Mouse (Mus musculus): ENCODE results near the gene Fbxw16. TPM values are rescaled to one million over a fixed set of nuclear protein-coding genes. Genes with fewer than 3 reads are reported as not detected.
"Not testable (repeated sequence)": the region's sequence is repeated elsewhere in the genome, so short reads cannot be mapped to it uniquely, and the experiment has no call there.

Fbxw16 gene
- polyA plus RNA-seq (2015; fragmentation: Nextera tagmentation; extraction: Ambion mirVana), result not detected in 2 replicates

GRCm38 (mm10) chr9:109449040-109449439 is at the start of gene Fbxw16:
Fbxw16 (minus strand) TSS chr9:109449140.
- no peak within 1 kb of the TSS for H3K9ac ChIP-seq
- no peak for ATAC-seq (ENCODE audit: insufficient number of reproducible peaks, low FRiP score, low TSS enrichment, low read depth)
- no peaks in the 10 kb centered on the region for H3K4me1 ChIP-seq
- H3K27ac ChIP-seq (replicated peaks), result no peak within 1 kb of the TSS
- no peak within 1 kb of the TSS for H3K4me2 ChIP-seq (replicated peaks)
- H3K4me3 ChIP-seq (replicated peaks), result no peak within 1 kb of the TSS
- no peaks in the 10 kb centered on the region for H3K27me3 ChIP-seq
- H3K36me3 ChIP-seq, result no peaks in the 10 kb centered on the region
- H3K9me3 ChIP-seq (replicated peaks), result no peaks in the 10 kb centered on the region

DNA sequence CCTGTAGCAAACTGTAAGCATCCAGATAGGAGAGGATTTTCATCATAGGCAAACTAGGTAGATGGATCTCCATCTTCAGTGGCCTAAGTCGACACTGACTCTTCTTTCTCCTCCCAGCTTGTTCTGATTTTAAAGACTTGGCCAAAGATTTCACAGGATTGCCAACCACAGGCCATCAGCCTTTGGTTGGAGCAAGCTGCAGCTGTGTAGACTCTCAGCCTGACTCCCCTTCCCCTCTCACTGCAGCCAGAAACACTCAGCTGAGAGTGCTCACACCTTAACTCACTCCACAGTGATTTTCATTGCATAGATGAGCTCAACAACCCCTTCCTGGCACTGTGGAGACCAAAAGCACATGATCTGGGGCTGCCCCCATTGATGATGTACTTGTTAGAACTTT is 46.8 kb upstream of the Fbxw16 start, which contains the start of gene Fbxw19:
Fbxw19 (minus strand) TSS at position 101 of the 400 bp plus-strand sequence.
- H3K4me1 ChIP-seq; H3K9ac ChIP-seq; ATAC-seq (ENCODE audit: insufficient number of reproducible peaks, low FRiP score, low TSS enrichment, low read depth); H3K4me3 ChIP-seq (replicated peaks); H3K4me2 ChIP-seq (replicated peaks); H3K9me3 ChIP-seq (replicated peaks); H3K27ac ChIP-seq (replicated peaks); H3K36me3 ChIP-seq; H3K27me3 ChIP-seq: not testable (repeated sequence)
- 73% methylated on average over 1 of the region's 1 CpGs for WGBS

DNA sequence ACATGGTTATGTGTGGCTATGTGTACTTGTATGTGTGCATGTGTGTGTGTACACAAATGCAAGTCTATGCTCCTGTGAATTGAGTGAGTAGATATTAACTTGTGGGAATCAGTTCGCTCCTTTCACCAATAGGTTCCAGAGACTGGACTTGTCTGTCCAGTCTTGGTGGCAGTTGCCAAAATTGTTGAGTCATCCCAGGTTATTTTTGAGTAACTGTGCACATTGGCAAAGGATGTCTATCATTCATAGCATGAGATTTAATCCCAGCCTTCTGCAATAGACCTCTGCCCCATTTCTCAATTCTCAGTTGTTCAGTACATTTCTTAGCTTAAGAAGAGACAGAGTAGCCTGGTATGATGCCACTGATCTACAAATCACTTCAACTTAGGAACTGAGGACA is 16.0 kb downstream of the Fbxw16 start:
- H3K4me2 ChIP-seq (replicated peaks), result no peak overlapping the region
- H3K4me3 ChIP-seq (replicated peaks), result no peak overlapping the region
- WGBS, result 84% methylated on average over 1 of the region's 1 CpGs
- no peaks in the 10 kb centered on the region for H3K4me1 ChIP-seq
- H3K9me3 ChIP-seq (replicated peaks), result no peaks in the 10 kb centered on the region
- H3K36me3 ChIP-seq, result no peaks in the 10 kb centered on the region
- no peak overlapping the region for H3K27ac ChIP-seq (replicated peaks)
- no peak for ATAC-seq (ENCODE audit: insufficient number of reproducible peaks, low FRiP score, low TSS enrichment, low read depth)
- H3K27me3 ChIP-seq, result no peaks in the 10 kb centered on the region
- H3K9ac ChIP-seq, result no peak overlapping the region

DNA sequence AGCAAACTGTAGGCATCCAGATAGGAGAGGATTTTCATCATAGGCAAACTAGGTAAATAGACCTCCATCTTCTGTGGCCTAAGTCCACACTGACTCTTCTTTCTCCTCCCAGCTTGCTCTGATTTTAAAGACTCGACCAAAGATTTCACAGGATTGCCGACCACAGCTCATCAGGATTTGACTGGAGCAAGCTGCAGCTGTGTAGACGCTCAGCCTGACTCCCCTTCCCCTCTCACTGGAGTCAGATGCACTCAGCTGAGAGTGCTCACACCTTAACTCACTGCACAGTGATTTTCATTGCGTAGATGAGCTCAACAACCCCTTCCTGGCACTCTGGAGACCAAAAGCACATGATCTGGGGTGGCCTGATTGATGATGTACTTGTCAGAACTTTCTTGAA is 44.7 kb downstream of the Fbxw16 start, which contains the start of gene Fbxw22:
Fbxw22 (minus strand) TSS at position 101 of the 400 bp plus-strand sequence.
- H3K9ac ChIP-seq; H3K4me3 ChIP-seq (replicated peaks); ATAC-seq (ENCODE audit: insufficient number of reproducible peaks, low FRiP score, low TSS enrichment, low read depth); H3K27me3 ChIP-seq; H3K4me1 ChIP-seq; H3K27ac ChIP-seq (replicated peaks); H3K36me3 ChIP-seq; H3K4me2 ChIP-seq (replicated peaks); H3K9me3 ChIP-seq (replicated peaks): not testable (repeated sequence)
- WGBS, result 58% methylated on average over 4 of the region's 4 CpGs

Other genes starting within 250 kb of the Fbxw16 start
- gene Fbxw20, start 214.4 kb downstream of the Fbxw16 start, polyA plus RNA-seq (2015; fragmentation: Nextera tagmentation; extraction: Ambion mirVana), result not detected in 2 replicates
- not detected in 2 replicates for gene Fbxw14, start 161.5 kb downstream of the Fbxw16 start, polyA plus RNA-seq (2015; fragmentation: Nextera tagmentation; extraction: Ambion mirVana)
- not detected in 2 replicates for gene Fbxw28, start 109.5 kb downstream of the Fbxw16 start, polyA plus RNA-seq (2015; fragmentation: Nextera tagmentation; extraction: Ambion mirVana)
- gene Fbxw22, start 44.8 kb downstream of the Fbxw16 start, polyA plus RNA-seq (2015; fragmentation: Nextera tagmentation; extraction: Ambion mirVana), result not detected in 2 replicates
- not detected in 2 replicates for gene Fbxw19, start 46.7 kb upstream of the Fbxw16 start, polyA plus RNA-seq (2015; fragmentation: Nextera tagmentation; extraction: Ambion mirVana)
- gene Fbxw15, start 119.1 kb upstream of the Fbxw16 start, polyA plus RNA-seq (2015; fragmentation: Nextera tagmentation; extraction: Ambion mirVana), result not detected in 2 replicates
- gene Fbxw24, start 176.9 kb upstream of the Fbxw16 start, polyA plus RNA-seq (2015; fragmentation: Nextera tagmentation; extraction: Ambion mirVana), result not detected in 2 replicates
- gene Fbxw25, start 215.5 kb upstream of the Fbxw16 start, polyA plus RNA-seq (2015; fragmentation: Nextera tagmentation; extraction: Ambion mirVana), result not detected in 2 replicates